Mouse (Mus musculus) hindbrain, embryonic 15.5 days (tissue): Measurements from ENCODE around the gene Caprin1. TPM values are rescaled to one million over a fixed set of nuclear protein-coding genes. Genes with fewer than 3 reads are reported as not detected.

Source experiments
- ATAC-seq: fragments of 200-750 bp; cut with Nextera tagmentation; 2 replicates; pipeline ENCODE4 v1.8.0; 2017; ENCODE audit warnings: low read depth, moderate number of reproducible peaks, moderate TSS enrichment; ENCODE audit not compliant: low FRiP score
- H3K27ac ChIP-seq: fragments of 300-500 bp; sonication (generic); replicated peaks from 2 replicates; pipeline ENCODE4 v1.5.1; 2015; ENCODE audit warnings: mild to moderate bottlenecking, inconsistent platforms
- H3K27me3 ChIP-seq: fragments of 300-500 bp; sonication (generic); 2 replicates; pipeline ENCODE4 v1.6.1; 2015; ENCODE audit warnings: control low read depth, inconsistent platforms
- H3K36me3 ChIP-seq: fragments of 300-500 bp; sonication (generic); 2 replicates; pipeline ENCODE4 v1.6.1; 2015; ENCODE audit warnings: control low read depth, inconsistent platforms
- H3K4me1 ChIP-seq: fragments of 300-500 bp; sonication (generic); replicated peaks from 2 replicates; pipeline ENCODE4 v1.6.1; 2015; ENCODE audit warnings: control low read depth, inconsistent platforms
- H3K4me2 ChIP-seq: fragments of 300-500 bp; sonication (generic); 2 replicates; pipeline ENCODE4 v1.6.1; 2015; ENCODE audit warnings: moderate library complexity, mild to moderate bottlenecking, inconsistent platforms
- H3K4me3 ChIP-seq: fragments of 300-500 bp; sonication (generic); 2 replicates; pipeline ENCODE4 v1.5.1; 2015; ENCODE audit warnings: mild to moderate bottlenecking, inconsistent platforms
- H3K9ac ChIP-seq: fragments of 300-500 bp; sonication (generic); 2 replicates; pipeline ENCODE4 v1.6.1; 2015; ENCODE audit warnings: inconsistent platforms
- H3K9me3 ChIP-seq: fragments of 300-500 bp; sonication (generic); 2 replicates; pipeline ENCODE4 v1.6.1; 2016; ENCODE audit warnings: control low read depth, inconsistent platforms
- WGBS: fragments of 180-500 bp; shearing (Covaris S2); methylation state at CpG from one replicate; pipeline ENCODE4 v1.1.7; 2015; 5-methylcytosine and 5-hydroxymethylcytosine counted together
- polyA plus RNA-seq: library from polyadenylated mRNA; unstranded; fragments of >200 nt; fragmentation: Nextera tagmentation; extraction: Ambion mirVana; gene quantifications from 2 replicates; pipeline ENCODE4 v1.2.1, GENCODE M21; 2015

Caprin1 gene
- polyA plus RNA-seq, 1 experiment from 2014 or later: 331 TPM

GRCm38 (mm10) chr2:103795843-103796210, 1.6 kb downstream of the Caprin1 start:
- Histone ChIP-seq H3K9me3 (no peaks in the 10 kb centered on the region), H3K27ac (peak overlapping the region; percentile 100), H3K36me3 (peaks cover 17% of the 10 kb centered on the region), H3K4me3 (peak overlapping the region; percentile 99), H3K4me2 (peak overlapping the region; percentile 77), H3K27me3 (no peaks in the 10 kb centered on the region), H3K4me1 (peaks cover 45% of the 10 kb centered on the region), H3K9ac (peak overlapping the region; percentile 98)
- peak; percentile 68 for ATAC-seq
- under 1% methylated on average over 11 of the region's 11 CpGs for WGBS

DNA sequence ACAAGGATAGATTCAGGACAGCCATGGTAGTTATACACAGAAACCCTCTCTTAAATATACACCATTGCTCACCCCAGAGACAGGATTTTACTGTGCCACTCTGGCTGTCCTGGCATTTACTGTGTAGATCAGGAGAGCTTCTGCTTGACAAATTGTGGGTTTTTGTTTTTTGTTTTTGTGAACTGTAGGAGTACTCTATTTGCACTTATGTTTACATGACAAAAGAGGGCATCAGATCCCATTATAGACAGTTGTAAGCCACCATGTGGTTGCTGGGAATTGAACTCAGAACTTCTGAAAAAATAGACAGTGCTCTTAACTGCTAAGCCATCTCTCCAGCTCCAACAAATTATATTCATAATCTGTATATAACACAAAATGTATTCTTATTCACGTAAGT, 5.4 kb downstream of the Caprin1 start:
- ATAC-seq: no peak
- H3K27me3 ChIP-seq: no peaks in the 10 kb centered on the region
- WGBS: 90% methylated on average over 1 of the region's 1 CpGs
- no peak overlapping the region for H3K27ac ChIP-seq
- peaks cover 19% of the 10 kb centered on the region for H3K36me3 ChIP-seq
- H3K4me2 ChIP-seq: no peak overlapping the region
- H3K4me1 ChIP-seq: peaks cover 51% of the 10 kb centered on the region
- H3K9me3 ChIP-seq: no peaks in the 10 kb centered on the region
- no peak overlapping the region for H3K4me3 ChIP-seq
- H3K9ac ChIP-seq: no peak overlapping the region

DNA sequence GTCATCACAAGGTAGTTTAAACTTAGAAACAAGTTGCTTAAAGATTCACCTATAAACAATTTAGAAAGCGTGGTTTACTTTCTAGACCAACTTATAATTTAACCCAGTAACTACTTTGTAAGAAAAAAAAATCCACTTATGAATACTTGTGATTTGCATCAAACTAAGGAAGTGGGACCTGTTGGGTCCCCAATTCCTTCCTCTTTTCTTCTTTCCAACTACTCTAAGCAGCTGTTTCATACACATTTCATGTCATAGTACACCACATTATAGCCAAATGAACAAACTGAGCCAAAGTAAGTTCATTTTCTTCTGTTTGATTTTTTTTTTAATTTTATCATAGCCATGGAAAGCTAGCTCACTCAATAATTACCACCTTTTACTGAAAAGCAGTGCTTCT, 11.7 kb downstream of the Caprin1 start:
- Histone ChIP-seq H3K9ac (no peak overlapping the region), H3K27ac (no peak overlapping the region), H3K4me1 (peaks cover 20% of the 10 kb centered on the region), H3K9me3 (no peaks in the 10 kb centered on the region), H3K4me3 (no peak overlapping the region), H3K36me3 (peaks cover 18% of the 10 kb centered on the region), H3K4me2 (no peak overlapping the region), H3K27me3 (no peaks in the 10 kb centered on the region)
- 93% methylated on average over 1 of the region's 1 CpGs for WGBS
- ATAC-seq: no peak

DNA sequence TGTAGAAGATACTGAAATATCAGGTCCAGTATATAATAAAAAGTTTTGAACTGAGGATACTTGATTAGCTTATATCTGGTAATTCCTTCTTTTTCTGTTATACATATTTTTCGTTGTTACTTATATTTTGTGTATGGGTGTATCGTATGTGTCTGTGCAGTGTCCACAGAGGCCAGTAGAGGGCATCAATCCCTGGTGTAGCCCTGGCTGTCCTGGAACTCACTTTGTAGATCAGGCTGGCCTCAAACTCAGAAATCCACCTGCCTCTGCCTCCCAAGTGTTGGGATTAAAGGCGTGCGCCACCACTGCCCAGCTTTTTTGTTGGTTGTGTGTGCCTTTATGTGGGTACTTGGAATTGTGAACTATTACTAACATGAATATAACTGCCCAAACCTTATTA, 12.8 kb downstream of the Caprin1 start:
- peaks cover 27% of the 10 kb centered on the region for H3K36me3 ChIP-seq
- H3K4me1 ChIP-seq: peaks cover 10% of the 10 kb centered on the region; the same call in 1 of the 2 replicates
- no peak overlapping the region for H3K4me3 ChIP-seq
- H3K9ac ChIP-seq: no peak overlapping the region
- 89% methylated on average over 4 of the region's 4 CpGs for WGBS
- H3K27me3 ChIP-seq: no peaks in the 10 kb centered on the region
- ATAC-seq: no peak; the same call in 1 of the 2 replicates
- H3K4me2 ChIP-seq: no peak overlapping the region
- no peaks in the 10 kb centered on the region for H3K9me3 ChIP-seq
- no peak overlapping the region for H3K27ac ChIP-seq

DNA sequence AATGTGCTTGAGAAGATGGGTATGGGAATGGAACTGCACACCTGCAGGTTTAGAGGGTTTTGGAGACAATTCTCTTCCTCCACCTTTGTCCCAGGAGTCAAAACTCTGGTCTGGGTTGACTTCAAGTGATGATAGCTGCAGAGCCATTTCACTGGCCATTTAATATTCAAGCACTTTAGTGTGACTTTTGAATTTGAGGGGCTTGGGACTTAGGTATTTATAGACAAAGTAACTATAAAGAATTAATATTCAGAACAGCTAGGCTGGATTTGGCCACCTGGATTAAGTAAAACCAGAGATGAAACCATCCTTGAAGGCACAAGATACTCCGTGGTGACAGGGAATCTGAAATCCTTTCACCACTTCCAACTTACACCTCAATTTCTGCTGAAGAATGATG, 35.0 kb downstream of the Caprin1 start:
- no peaks in the 10 kb centered on the region for H3K27me3 ChIP-seq
- no peak for ATAC-seq
- 59% methylated on average over 1 of the region's 1 CpGs for whole genome bisulfite sequencing
- no peaks in the 10 kb centered on the region for H3K9me3 ChIP-seq
- peaks cover 20% of the 10 kb centered on the region for H3K4me1 ChIP-seq
- H3K27ac ChIP-seq: no peak overlapping the region
- H3K36me3 ChIP-seq: peaks cover 21% of the 10 kb centered on the region
- peak overlapping the region; percentile 75; the same call in 1 of the 2 replicates for H3K4me2 ChIP-seq
- no peak overlapping the region for H3K4me3 ChIP-seq
- H3K9ac ChIP-seq: no peak overlapping the region

- Histone ChIP-seq H3K9ac (no peak overlapping the region), H3K9me3 (no peaks in the 10 kb centered on the region), H3K4me2 (peak overlapping the region; percentile 75), H3K4me3 (peak overlapping the region; percentile 66), H3K27ac (peak overlapping the region; percentile 77; the same call in 1 of the 2 replicates), H3K4me1 (peaks cover 20% of the 10 kb centered on the region), H3K36me3 (peaks cover 20% of the 10 kb centered on the region), H3K27me3 (no peaks in the 10 kb centered on the region)
- no peak for ATAC-seq
- WGBS: 42% methylated on average over 4 of the region's 4 CpGs
Measured at GRCm38 (mm10) chr2:103761993-103762392, 35.5 kb downstream of the Caprin1 start.

DNA sequence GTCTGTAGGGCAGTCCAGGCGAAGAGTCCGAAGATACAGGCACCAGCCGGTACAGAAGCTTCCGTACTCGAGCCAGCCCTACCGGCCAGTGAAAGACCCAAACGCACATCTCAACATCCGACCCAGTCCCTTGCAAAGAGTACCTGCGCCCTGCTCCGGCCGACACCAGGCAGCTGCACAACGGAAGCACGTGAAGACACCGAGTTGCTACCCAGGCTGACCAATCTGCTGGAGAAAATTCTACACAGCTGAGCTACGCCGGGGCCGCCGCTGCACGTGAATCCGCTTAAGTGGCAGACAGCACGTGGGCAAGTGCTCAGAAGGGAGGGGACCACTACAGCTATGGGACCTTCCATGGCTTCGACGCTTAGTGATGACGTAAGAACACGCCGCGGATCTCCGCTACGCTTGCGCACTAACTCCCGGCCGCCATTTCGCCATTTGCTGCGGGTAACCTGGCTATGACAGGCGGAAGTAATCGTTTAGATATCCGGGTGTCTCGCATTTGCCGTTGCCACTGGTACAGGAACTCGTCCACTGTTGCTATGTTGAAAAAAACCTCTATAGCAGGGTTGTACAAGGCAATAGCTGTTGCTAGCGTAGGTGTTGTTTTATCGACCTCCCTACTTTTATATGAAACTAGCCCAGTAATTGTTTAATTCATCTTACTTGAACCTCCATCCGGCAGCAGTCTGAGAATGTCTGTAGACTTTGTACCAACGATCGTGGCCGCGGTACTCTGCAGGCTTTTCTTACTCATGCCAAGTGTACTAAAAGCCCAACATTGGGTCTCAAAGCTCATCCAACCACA, 36.3 kb downstream of the Caprin1 start, which contains the start of gene Nat10:
Gene Nat10, minus strand, starts transcription at position 365 of the 811 bp plus-strand sequence.
- H3K27ac ChIP-seq: peak within 1 kb of the TSS; percentile 77
- ATAC-seq: peak; percentile 98
- H3K27me3 ChIP-seq: no peaks in the 10 kb centered on the region
- peaks cover 15% of the 10 kb centered on the region for H3K36me3 ChIP-seq
- peak within 1 kb of the TSS; percentile 75 for H3K4me2 ChIP-seq
- under 1% methylated on average over 47 of the region's 47 CpGs for WGBS
- H3K9me3 ChIP-seq: no peaks in the 10 kb centered on the region
- peak within 1 kb of the TSS; percentile 58 for H3K9ac ChIP-seq
- peak within 1 kb of the TSS; percentile 66 for H3K4me3 ChIP-seq
- H3K4me1 ChIP-seq: peaks cover 20% of the 10 kb centered on the region

DNA sequence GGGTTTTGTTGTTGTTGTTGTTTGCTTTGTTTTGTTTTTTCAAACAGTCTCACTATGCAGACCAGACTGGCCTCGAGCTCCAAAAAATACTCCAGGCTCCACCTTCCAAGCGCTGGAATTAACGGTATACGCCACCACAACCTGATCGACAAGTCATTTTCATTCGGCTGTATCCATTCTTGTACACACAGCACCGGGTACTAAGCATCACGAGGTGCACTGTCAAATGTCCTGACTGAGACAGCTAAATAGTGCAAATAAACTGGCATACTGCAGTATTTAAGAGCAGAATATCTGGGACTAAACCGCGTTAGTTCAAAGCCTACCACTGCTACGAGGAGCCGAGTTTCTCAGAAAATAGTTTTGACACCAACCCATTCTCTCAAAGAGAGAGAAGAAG, 37.0 kb downstream of the Caprin1 start:
- no peaks in the 10 kb centered on the region for H3K9me3 ChIP-seq
- no peaks in the 10 kb centered on the region for H3K27me3 ChIP-seq
- H3K27ac ChIP-seq: peak overlapping the region; percentile 74
- H3K4me3 ChIP-seq: peak overlapping the region; percentile 66
- peaks cover 20% of the 10 kb centered on the region for H3K4me1 ChIP-seq
- H3K4me2 ChIP-seq: peak overlapping the region; percentile 75
- ATAC-seq: peak; percentile 9; the same call in 1 of the 2 replicates
- H3K9ac ChIP-seq: peak overlapping the region; percentile 58
- peaks cover 12% of the 10 kb centered on the region for H3K36me3 ChIP-seq
- WGBS: under 1% methylated on average over 12 of the region's 12 CpGs

DNA sequence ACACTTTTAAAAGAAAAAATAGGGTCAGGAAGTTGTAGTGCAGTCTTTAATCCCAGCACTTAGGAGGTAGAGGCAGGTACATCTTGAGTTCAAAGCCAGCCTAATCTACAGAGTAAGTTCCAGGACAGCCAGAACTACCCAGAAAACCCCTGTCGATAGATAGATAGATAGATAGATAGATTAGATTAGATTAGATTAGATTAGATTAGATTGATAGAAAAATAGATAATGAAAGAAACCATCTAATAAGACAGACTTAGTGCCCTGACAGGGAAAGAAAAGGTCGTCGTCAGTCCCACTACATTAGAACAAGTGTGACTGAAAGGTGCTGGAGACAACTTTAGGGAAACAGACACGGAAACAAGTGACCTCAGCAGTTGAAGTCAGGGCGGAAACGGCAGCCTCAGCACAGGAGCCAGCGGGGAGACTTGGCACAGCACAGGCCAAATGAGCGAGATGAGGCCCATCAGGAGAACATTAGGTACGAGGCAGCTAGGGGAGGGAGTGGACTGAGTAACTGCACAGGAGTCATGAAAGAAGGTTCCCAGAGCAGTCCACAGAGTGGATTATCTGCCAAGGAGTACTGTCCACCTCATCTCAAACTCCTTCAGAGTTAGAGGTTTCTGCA, 41.9 kb downstream of the Caprin1 start:
- peaks cover 10% of the 10 kb centered on the region for H3K4me1 ChIP-seq
- 87% methylated on average over 9 of the region's 9 CpGs for WGBS
- H3K36me3 ChIP-seq: peaks cover 42% of the 10 kb centered on the region
- no peak overlapping the region for H3K4me3 ChIP-seq
- no peak for ATAC-seq
- H3K9ac ChIP-seq: no peak overlapping the region
- H3K4me2 ChIP-seq: no peak overlapping the region
- no peaks in the 10 kb centered on the region for H3K27me3 ChIP-seq
- H3K27ac ChIP-seq: no peak overlapping the region
- no peaks in the 10 kb centered on the region for H3K9me3 ChIP-seq

DNA sequence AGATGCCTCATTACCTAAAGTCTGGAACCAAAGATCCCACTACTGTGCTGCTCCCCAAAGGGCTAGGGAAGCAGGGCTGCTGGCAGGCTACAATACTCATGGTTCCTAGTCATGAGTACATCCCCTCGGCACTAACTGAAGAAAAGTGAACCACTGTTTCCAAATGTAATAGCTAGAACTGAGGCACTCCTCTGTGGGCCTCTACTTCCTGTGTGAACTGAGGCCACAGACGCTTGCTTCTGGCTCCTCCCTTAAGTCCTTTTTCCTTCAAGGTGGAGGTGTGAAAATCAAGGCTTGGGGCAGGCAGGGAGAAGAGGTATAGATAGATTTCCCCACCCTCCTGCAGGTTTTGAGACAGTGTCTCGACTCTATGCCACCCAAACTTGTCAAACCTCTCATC, 42.8 kb downstream of the Caprin1 start:
- H3K4me2 ChIP-seq: no peak overlapping the region
- H3K27me3 ChIP-seq: no peaks in the 10 kb centered on the region
- 95% methylated on average over 3 of the region's 3 CpGs for WGBS
- no peak overlapping the region for H3K9ac ChIP-seq
- peaks cover 48% of the 10 kb centered on the region for H3K36me3 ChIP-seq
- H3K27ac ChIP-seq: no peak overlapping the region
- ATAC-seq: no peak
- H3K4me3 ChIP-seq: no peak overlapping the region
- H3K4me1 ChIP-seq: peaks cover 2% of the 10 kb centered on the region
- H3K9me3 ChIP-seq: no peaks in the 10 kb centered on the region

DNA sequence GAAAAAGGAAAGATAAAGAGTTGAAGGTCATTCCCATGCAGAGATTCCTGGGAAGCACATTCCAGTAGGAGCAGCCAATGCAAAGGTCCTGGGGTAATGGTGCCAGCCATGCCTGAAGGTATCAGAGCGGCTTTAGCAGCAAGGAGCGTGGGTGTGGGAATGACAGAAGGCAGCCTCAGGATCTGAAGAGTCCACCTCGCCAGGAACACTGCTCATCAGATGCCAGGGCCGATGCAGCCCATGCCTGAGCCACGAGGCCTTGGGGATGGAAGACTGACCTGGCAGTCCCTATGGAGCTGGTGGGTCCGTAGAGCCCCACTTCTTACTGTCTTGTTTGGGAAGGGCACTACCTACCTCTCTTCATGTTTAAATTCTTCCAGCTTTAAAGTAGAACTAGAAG, 45.7 kb downstream of the Caprin1 start:
- H3K27ac ChIP-seq: no peak overlapping the region
- 97% methylated on average over 6 of the region's 6 CpGs for WGBS
- no peaks in the 10 kb centered on the region for H3K4me1 ChIP-seq
- no peak overlapping the region for H3K9ac ChIP-seq
- peaks cover 61% of the 10 kb centered on the region for H3K36me3 ChIP-seq
- no peaks in the 10 kb centered on the region for H3K27me3 ChIP-seq
- no peaks in the 10 kb centered on the region for H3K9me3 ChIP-seq
- no peak for ATAC-seq
- H3K4me2 ChIP-seq: no peak overlapping the region
- H3K4me3 ChIP-seq: no peak overlapping the region

DNA sequence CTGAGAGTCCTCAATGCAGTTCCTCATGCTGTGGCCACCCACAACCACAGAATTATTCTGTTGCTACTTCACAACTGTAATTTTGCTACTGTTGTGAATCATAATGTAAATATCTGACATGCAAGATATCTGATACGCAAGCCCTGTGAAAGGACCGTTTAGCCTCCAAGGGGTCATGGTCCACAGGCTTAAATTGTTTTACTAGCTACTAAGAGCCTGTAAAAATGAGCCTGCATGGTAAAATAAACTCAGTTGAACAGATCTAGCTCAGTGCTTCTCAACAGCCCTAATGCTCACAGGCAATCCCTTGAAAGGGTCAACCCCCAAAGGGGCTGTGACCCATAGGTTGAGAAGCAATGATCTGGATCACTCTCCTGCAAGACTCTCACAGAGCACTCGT, 48.4 kb downstream of the Caprin1 start:
- Histone ChIP-seq H3K36me3 (peaks cover 51% of the 10 kb centered on the region), H3K9me3 (no peaks in the 10 kb centered on the region), H3K9ac (no peak overlapping the region), H3K27ac (no peak overlapping the region), H3K4me1 (no peaks in the 10 kb centered on the region), H3K4me2 (no peak overlapping the region), H3K27me3 (no peaks in the 10 kb centered on the region), H3K4me3 (no peak overlapping the region)
- no peak for ATAC-seq
- 93% methylated on average over 3 of the region's 3 CpGs for whole genome bisulfite sequencing
